Mouse (Mus musculus) stomach, postnatal 0 days (tissue): ENCODE measurements around the gene Tmem184c. TPM values are rescaled to one million over a fixed set of nuclear protein-coding genes. Genes with fewer than 3 reads are reported as not detected.

Experiments used
- ATAC-seq: fragments of 200-750 bp; cut with Nextera tagmentation; 2 replicates; pipeline ENCODE4 v1.8.0; 2017; ENCODE audit not compliant: low FRiP score, low TSS enrichment
- DNase-seq: peaks from one replicate; pipeline ENCODE4 v3.0.0-alpha.2; 2016; ENCODE audit warnings: low spot score
- H3K27ac ChIP-seq: fragments of 300-500 bp; sonication (generic); replicated peaks from 2 replicates; pipeline ENCODE4 v1.5.1; 2014; ENCODE audit warnings: mild to moderate bottlenecking, control low read depth
- H3K27me3 ChIP-seq: fragments of 300-500 bp; sonication (generic); 2 replicates; pipeline ENCODE4 v1.6.1; 2014; ENCODE audit warnings: low read length; ENCODE audit not compliant: control insufficient read depth, insufficient read depth
- H3K36me3 ChIP-seq: fragments of 300-500 bp; sonication (generic); 2 replicates; pipeline ENCODE4 v1.6.1; 2014; ENCODE audit warnings: low read length, mixed read lengths; ENCODE audit not compliant: control insufficient read depth, insufficient read depth
- H3K4me1 ChIP-seq: fragments of 300-500 bp; sonication (generic); replicated peaks from 2 replicates; pipeline ENCODE4 v1.6.1; 2014; ENCODE audit warnings: antibody characterized with exemption; ENCODE audit not compliant: control insufficient read depth, insufficient read depth
- H3K4me2 ChIP-seq: fragments of 300-500 bp; sonication (generic); replicated peaks from 2 replicates; pipeline ENCODE4 v1.6.1; 2014; ENCODE audit warnings: low read depth, mild to moderate bottlenecking, control low read depth, moderate library complexity
- H3K4me3 ChIP-seq: fragments of 300-500 bp; sonication (generic); 2 replicates; pipeline ENCODE4 v1.5.1; 2014; ENCODE audit warnings: low read depth, low read length, control low read depth
- H3K9ac ChIP-seq: fragments of 300-500 bp; sonication (generic); 2 replicates; pipeline ENCODE4 v1.6.1; 2014; ENCODE audit warnings: mild to moderate bottlenecking, low read length, control low read depth, mixed read lengths
- H3K9me3 ChIP-seq: fragments of 300-500 bp; sonication (generic); 2 replicates; pipeline ENCODE4 v1.6.1; 2016; ENCODE audit warnings: low read length; ENCODE audit not compliant: control insufficient read depth
- CTCF ChIP-seq: IDR thresholded peaks from 2 replicates; pipeline ENCODE4 v1.5.1; 2016; ENCODE audit warnings: antibody characterized with exemption, low read depth, mild to moderate bottlenecking, moderate library complexity
- EP300 ChIP-seq: optimal IDR thresholded peaks from 2 replicates; pipeline ENCODE3; 2016; ENCODE audit warnings: antibody characterized with exemption
- WGBS: fragments of 180-500 bp; shearing (Covaris S2); extraction: QIAGEN DNeasy Blood & Tissue Kit; methylation state at CpG from one replicate; pipeline ENCODE4 v1.1.7; 2014; 5-methylcytosine and 5-hydroxymethylcytosine counted together
- polyA plus RNA-seq: library from polyadenylated mRNA; unstranded; fragments of >200 nt; fragmentation: Nextera tagmentation; extraction: Ambion mirVana; gene quantifications from 2 replicates; pipeline ENCODE4 v1.2.1, GENCODE M21; 2015

Tmem184c gene
- polyA plus RNA-seq, 1 experiment from 2014 or later = 12.0 TPM

DNA sequence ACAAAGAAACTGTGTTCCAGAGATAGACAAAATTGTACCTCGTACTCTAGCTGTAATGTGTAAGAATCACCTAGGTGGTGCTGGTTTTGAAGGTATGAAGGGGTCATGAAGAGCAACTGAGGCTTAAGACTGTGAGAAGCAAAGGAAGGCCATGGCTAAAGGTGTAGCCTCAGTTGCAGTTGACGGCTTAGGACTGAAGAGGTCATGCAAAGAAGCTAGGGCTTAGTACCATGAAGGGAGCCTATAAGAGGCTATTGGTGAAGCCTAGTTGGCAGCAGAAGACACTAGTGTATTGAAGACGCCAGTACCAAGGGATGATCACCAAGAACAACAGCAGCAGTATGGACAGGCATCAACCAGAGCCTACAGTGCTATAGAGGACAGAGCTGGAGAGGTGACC is 58.0 kb downstream of the Tmem184c start:
- 94% methylated on average over 3 of the region's 3 CpGs for WGBS
- Histone ChIP-seq H3K27me3 (no peaks in the 10 kb centered on the region), H3K9me3 (0 out of 2 replicates have a peak, but pooled peaks cover 3% of the 10 kb centered on the region), H3K36me3 (peaks cover 6% of the 10 kb centered on the region), H3K4me3 (no peak overlapping the region), H3K9ac (no peak overlapping the region), H3K4me2 (no peak overlapping the region), H3K4me1 (no peaks in the 10 kb centered on the region), H3K27ac (no peak overlapping the region)
- no peak for ATAC-seq
- DNase-seq = no peak
- TF ChIP-seq EP300 (no peak), CTCF (no peak)

DNA sequence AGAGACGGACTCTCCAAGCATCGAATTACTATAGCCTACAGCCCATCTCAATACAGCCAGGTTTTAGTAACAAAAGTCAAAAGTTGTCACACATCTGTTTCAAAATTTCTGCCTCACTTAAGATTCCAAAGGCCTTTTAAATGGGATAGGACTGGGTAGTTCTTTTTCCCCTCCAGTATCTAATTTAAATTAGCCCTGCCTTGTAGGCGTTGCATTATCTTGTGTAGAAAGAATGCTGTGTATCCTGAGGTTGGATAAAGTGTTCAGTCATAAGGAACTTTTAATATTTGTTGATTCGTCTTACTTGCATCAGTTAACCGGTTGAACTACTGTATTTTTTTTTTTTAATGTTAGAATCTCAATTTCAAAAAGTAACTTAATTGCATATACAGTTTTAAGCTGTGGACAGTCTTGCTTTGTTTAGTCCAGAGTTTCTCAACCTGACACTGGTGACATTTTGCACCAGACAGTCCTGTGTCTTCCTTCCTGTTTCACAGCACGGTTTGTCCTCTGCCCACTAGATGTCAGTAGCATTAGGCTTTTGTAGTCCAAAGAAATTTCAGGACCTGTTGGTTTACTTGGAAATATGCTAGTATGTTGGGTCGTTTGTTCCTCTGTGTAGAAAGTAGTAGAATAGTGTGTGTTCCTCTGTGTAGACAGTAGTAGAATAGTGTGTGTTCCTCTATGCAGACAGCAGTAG is 60.5 kb downstream of the Tmem184c start:
- WGBS = 9% methylated on average over 7 of the region's 7 CpGs
- Histone ChIP-seq H3K27me3 (no peaks in the 10 kb centered on the region), H3K4me2 (peak overlapping the region; percentile 82), H3K36me3 (peaks cover 3% of the 10 kb centered on the region; the same call in 1 of the 2 replicates), H3K4me3 (peak overlapping the region; percentile 90), H3K9ac (peak overlapping the region; percentile 90), H3K4me1 (no peaks in the 10 kb centered on the region), H3K9me3 (0 out of 2 replicates have a peak, but pooled peaks cover 3% of the 10 kb centered on the region), H3K27ac (peak overlapping the region; percentile 95)
- ATAC-seq (no peak), DNase-seq (no peak)
- TF ChIP-seq CTCF (peak; percentile 81), EP300 (no peak)

DNA sequence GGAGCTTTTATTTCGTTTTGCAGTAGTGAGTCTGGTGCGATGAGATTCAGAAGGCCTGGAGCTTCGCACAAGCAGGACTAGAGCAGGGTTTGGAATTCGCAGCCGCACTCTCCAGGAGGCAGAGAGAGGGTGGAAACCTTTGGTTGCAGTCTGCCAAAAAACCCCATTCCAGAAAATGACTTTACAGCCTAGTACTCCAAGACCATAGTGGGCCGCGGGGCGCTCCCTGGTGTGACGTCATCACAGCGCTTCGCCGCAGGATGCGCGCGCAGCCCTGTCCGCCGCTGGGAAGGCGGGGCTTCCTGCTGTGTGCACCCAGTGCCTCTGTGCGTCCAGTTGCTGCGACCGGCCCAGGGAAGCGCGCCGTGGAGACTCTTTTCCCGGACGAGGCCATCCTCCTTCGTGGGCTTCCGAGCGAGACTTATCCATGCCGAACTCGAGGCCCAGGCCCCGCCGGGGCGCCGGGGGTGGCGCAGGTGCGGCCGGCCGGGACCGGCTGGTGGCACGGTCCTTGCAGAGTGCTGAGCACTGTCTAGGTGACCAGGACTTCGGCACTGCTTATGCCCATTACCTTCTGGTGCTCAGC is 61.3 kb downstream of the Tmem184c start, which contains the start of gene Prmt9:
Prmt9 (plus strand) TSS at position 277 of the 586 bp plus-strand sequence.
- 3% methylated on average over 42 of the region's 42 CpGs for WGBS
- Histone ChIP-seq H3K9ac (peak within 1 kb of the TSS; percentile 90), H3K4me3 (peak within 1 kb of the TSS; percentile 90), H3K36me3 (peaks cover 3% of the 10 kb centered on the region; the same call in 1 of the 2 replicates), H3K4me1 (no peaks in the 10 kb centered on the region), H3K9me3 (0 out of 2 replicates have a peak, but pooled peaks cover 3% of the 10 kb centered on the region), H3K27ac (peak within 1 kb of the TSS; percentile 95), H3K27me3 (no peaks in the 10 kb centered on the region), H3K4me2 (peak within 1 kb of the TSS; percentile 82)
- ATAC-seq (peak; percentile 98), DNase-seq (peak; percentile 93)
- TF ChIP-seq EP300 = no peak
- TF ChIP-seq CTCF = no peak

Other genes with a start within 250 kb of the Tmem184c start
- 18.8 TPM in 2 replicates for gene Arhgap10, start 92.7 kb downstream of the Tmem184c start, polyA plus RNA-seq
- 9.7 TPM in 2 replicates for gene Prmt9, start 61.3 kb downstream of the Tmem184c start, polyA plus RNA-seq
- 7.3 and 8.3 TPM in 2 replicates for gene Ednra, start 113.8 kb upstream of the Tmem184c start, polyA plus RNA-seq